Mouse (Mus musculus) hindlimb bud, embryonic 11.5 days (tissue): ENCODE results near the gene Agpat2.

ENCODE experiments used
- DNase-seq: peaks from one replicate; pipeline ENCODE4 v3.0.0-alpha.2; 2012; ENCODE audit warnings: low read depth, low spot score; ENCODE audit errors: extremely low spot score

Agpat2 gene

DNA sequence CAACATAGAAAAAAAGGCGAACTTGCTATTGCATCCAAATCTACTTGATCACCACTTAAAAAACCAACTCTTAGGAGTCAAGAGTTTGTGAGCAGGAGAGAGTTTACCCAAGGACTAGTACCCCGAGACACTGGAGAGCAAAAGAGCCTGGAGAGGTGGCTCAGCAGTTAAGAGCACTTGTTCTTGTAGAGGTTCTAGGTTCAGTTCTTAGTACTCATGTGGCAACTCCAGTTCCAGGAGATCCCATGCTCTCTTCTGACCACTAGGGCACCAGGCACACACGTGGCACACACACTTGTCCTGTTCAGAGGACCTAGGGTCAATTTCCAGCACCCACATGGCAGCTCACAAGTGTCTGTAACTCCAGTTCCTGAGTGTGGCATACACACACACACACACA, 21.9 kb upstream of the Agpat2 start:
- DNase-seq, result no peak

DNA sequence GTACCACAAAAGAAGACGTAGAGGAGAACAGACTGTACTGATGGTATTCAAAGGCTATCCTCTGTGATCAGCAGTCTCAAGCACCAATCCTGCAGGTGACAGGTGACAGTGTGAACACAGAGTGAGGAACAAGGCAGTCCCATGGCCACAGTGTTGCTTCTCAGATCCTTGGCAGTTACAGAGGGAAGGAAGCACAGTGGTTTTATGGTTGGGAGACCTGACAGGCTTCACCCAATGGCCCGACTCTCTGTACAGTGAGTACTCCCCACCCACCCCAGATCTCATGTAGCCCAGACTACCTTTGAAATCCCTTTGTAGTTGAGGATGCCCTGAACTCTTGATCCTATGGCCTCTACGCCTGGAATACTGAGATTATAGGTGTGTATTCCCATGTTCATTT, 21.2 kb upstream of the Agpat2 start:
- DNase-seq, result no peak

- DNase-seq, result no peak
Measured at GRCm38 (mm10) chr2:26622984-26623383, 18.8 kb upstream of the Agpat2 start.

DNA sequence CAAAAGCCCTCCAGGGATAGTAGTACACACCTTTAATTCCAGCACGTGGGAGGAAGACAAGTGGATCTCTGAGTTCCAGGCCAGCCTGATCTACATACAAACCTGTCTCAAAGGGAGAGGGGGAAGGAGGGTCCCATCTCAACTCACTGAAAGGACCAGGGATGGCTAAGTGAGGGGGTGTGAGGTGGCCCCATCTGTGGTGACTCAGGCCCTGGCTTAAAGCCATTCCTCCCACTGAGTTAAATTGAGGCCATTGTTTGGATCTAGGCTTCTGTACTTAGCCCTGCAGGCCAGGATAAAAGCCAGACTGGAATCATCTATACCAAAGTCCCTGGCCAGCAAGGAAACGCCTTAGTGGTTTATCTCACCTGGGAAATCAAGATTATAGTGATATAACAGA, 17.0 kb upstream of the Agpat2 start:
- no peak for DNase-seq

- no peak for DNase-seq
Measured at GRCm38 (mm10) chr2:26617928-26618327, 13.7 kb upstream of the Agpat2 start.

DNA sequence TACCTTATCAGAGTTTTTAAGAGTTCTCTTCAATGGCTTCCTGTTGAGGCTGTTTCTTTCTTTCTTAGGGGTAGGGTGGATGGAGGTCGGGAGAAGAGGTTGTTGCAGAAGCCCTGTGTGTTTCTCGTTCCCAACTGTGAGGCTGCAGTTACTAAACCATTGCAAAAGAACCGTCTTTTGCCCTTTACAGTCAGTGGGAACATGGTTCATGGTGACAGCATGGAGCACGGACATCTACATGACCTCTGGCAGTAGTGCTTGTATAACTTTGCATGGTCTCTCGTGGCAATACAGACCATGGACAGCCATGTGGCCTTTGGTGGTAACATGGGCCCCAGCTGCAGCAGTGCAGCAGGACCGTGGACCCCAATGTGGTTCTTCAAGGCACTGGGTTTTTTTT, 13.1 kb upstream of the Agpat2 start:
- no peak for DNase-seq

DNA sequence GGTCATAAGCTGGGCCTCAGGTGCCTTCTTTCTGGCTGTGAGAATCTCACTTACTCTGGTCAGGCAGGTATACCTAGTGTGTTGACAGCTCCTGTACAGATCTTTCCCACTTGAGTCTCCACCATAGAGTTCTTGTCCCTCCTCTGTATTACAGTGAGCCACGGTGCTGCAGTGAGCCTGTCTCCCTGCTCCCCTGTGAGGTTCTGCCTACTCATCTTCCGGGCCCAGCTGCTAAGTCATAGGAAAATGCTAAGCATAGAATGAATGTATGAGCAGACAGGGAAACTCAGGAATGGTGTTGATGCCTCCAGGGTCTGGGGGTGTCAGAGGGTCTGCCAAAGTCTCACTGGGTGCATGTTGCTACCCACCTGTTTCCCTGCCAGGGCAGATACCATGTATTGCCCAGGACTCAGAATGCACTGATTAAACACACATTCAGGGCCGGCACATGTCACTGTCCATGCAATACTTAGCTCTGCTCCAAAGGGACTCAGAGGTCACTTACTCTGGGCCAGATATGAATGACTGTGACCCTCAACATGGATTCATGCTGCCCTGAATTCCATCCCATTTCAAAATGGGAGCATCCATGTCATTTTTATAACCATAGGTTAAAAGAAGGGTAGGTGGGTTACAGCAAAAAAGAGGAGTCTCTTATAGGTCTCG, 11.4 kb upstream of the Agpat2 start:
- DNase-seq, result no peak

DNA sequence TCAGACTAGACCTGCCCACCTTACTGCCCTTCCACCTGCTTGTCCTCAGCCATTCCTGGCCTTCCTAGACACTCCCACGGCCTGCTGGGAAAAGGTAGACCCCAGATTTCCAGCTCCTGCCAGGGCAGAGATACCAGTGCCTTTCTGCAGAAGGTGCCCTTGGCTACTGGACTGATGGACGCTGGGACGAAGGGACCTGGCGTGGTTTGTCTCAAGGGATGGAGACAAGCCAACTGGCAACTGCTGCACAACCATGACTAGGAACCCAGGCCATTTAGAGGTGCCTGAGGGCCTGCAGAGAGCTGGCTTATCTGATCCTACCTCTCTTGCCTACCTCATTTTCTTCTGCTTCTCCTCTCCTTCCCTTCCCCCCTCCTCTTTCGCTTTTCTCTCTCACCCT, 10.7 kb upstream of the Agpat2 start:
- no peak for DNase-seq

DNA sequence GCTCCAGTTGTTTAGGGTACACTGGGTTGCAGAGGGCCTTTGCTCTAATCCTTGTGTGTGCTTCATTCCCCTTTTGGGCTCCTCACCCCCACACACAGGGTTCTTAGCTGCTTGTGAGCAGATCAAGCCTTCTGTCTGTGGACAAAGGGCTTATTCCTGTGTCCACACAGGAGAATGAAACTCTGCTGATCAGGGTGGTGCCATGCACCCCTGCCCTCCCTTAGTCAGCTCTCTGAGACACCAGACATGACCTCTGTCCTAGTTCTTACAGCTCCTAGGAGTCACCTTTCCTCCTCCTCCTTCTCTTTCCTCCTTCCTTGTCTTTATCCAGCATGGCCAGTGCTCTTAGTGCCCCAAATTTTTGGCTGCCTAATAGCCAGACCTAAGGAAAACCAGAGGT, 7.7 kb upstream of the Agpat2 start:
- no peak for DNase-seq

DNA sequence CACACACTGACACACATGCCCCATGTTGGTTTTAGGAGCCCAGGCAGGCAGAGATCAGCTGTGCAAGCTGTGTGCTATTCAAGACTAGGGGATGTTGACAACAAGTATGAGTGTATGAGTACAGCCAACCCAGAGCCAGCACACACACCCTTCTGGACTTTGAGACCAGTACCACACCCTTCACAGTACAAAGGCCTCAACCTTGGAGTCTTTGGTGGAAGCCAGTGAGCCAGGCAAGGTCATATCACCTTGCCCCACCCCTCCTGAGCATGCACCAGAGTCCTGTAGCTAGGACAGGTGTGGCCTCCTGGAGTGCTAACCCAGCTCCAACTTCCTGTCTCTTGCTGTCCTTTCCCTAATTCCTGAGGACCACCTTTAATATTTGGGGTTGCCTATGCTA, 6.8 kb upstream of the Agpat2 start:
- DNase-seq, result no peak

- DNase-seq, result no peak
Measured at GRCm38 (mm10) chr2:26610526-26610925, 6.3 kb upstream of the Agpat2 start.

DNA sequence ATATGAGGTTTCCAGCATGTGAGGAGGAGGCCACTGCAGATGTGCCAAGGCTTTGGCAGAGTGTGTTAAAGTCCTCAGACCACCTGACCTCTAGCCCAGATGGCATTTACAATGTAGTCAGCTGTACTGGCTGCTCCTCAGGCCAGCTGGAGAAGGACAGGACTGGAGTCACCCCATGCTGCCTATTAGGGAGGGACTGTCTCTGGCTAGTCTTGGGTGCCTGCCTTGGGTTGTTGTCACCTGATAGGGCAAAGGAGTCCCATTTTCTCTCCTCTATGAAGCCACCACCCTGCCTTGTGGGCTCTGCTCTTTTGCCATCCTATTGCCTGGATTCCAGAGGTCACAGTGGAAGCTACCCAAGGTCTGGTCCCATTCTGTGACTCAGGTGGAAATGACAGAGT, 5.0 kb upstream of the Agpat2 start:
- no peak for DNase-seq

GRCm38 (mm10) chr2:26608781-26609180, 4.6 kb upstream of the Agpat2 start:
- DNase-seq, result no peak

GRCm38 (mm10) chr2:26607056-26607910, 3.1 kb upstream of the Agpat2 start:
- no peak for DNase-seq

DNA sequence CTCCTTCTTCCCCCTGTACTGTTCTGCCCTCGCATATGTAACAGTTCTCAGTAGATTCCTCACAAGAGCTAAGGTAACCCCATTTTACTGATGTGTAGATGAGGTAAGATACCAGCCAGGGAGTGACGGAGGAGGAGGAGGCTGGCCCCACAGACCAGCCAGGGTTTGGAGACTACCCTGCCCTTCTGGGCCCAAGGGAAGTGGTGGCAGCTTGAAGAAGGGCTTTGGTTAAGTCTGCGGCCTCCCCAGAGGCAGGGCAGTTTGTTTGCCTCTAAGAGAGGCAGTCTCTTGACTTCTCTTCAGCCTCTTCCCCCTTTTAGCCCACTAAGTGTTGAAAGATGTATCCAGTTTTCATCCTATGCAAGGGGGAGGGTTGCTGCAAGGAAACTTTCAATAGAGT, 2.4 kb upstream of the Agpat2 start:
- DNase-seq, result no peak

DNA sequence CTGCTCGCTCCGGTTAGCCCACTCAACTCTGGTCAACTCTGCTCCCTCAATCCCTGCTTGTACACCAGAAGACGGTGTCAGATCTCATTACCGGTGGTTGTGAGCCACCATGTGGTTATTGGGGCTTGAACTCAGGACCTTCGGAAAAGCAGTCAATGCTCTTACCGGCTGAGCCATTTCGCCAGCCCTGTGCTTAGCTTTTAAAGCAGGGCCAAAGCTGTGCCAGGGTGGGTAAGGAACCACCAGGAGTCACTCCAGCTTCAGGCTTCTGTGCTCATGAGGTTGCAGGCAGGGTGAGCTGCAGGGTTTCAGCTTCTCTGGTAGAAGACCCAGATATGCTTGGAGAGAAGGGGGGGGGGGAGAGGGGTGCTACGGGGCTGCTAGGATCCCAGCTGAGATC, 1.1 kb upstream of the Agpat2 start:
- DNase-seq, result no peak

- no peak for DNase-seq
Measured at GRCm38 (mm10) chr2:26603159-26603558, 1.1 kb downstream of the Agpat2 start.

DNA sequence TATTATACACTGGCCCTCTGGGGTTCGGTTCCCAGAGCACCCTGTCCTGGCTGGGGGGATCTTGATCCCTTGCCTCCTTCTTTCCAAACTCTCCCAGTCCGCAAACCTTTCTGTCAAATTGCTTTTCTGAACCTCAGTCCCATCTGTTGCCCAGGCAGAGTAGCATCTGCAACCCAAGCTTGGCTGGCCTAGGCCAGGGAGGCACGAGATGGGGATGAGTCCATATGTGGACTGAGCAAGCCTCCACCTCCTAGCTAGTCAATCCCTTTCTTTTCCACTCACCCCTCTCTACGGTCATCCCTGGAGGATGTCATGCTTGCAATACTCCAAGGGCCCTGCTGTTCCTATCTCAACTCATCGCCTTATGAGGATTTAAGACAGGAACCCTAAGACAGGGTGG, 1.6 kb downstream of the Agpat2 start:
- DNase-seq, result no peak

GRCm38 (mm10) chr2:26601595-26601994, 2.6 kb downstream of the Agpat2 start:
- no peak for DNase-seq

- DNase-seq, result no peak
Measured at GRCm38 (mm10) chr2:26600664-26601063, 3.6 kb downstream of the Agpat2 start.

- DNase-seq, result no peak
Measured at GRCm38 (mm10) chr2:26599965-26600364, 4.3 kb downstream of the Agpat2 start.

DNA sequence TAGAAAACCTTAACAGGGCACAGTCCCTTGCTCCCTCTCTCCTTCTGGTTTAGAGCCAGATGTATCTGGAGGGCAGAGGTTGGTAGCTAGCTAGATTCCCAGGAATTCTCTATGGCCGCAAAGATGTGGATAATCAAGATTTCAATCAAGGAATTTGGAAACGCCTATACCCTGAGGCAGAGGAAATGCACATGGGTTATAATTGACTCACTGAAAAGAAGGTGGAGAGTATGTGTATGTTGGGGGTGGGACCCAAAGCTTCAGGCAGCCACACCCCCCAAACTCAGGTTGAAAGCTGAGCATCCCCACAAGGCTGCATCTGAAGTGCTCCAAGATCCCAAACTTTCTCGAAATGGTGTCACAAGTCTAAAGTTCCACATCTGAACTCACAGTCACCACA, 5.8 kb downstream of the Agpat2 start:
- no peak for DNase-seq

DNA sequence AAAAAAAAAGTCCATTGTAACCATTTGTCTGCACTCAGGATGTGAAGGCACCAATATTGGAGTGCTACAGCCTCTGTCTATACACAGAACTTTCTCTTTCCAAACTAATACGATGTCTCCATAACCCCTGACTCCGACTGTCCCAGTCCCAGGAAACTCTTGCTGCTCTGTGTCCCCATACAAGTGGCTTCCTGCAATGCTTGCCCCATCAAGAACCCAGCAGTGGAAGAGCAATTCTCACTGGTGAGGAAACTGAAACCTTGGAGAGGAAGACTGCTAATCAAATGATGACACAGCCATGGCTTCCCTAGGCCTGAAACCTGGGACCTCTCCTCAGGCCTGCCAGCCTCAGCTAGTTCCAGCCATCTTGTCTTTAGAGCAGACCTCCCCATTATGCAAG, 6.4 kb downstream of the Agpat2 start:
- no peak for DNase-seq
